Mouse (Mus musculus) hematopoietic stem cell, adult 5-6 weeks (primary cell): Measurements from ENCODE around the gene Atp8a1. TPM values are rescaled to one million over a fixed set of nuclear protein-coding genes. Genes with fewer than 3 reads are reported as not detected.

Experiments
- ATAC-seq, 2 experiments: fragments of 125-278 bp in 1 of 2; replicated peaks in 1 of 2; 2 replicates each; pipeline ENCODE4 v1.8.0; 2016 to 2017; ENCODE audit warnings: inconsistent platforms in 2 of 2, mild to moderate bottlenecking in 2 of 2, moderate number of reproducible peaks in 2 of 2, low read depth in 1 of 2, moderate TSS enrichment in 1 of 2; ENCODE audit not compliant: low FRiP score in 2 of 2, poor library complexity in 2 of 2, severe bottlenecking in 2 of 2, insufficient read depth in 1 of 2, low TSS enrichment in 1 of 2
- total RNA-seq: library from RNA; stranded (forward); fragments of 172-1452, 232-1000 nt; gene quantifications from 2 replicates; pipeline ENCODE4 v1.2.3, GENCODE M21; 2017

The Atp8a1 gene
- total RNA-seq, 1 experiment from 2014 or later: 68.4 TPM

DNA sequence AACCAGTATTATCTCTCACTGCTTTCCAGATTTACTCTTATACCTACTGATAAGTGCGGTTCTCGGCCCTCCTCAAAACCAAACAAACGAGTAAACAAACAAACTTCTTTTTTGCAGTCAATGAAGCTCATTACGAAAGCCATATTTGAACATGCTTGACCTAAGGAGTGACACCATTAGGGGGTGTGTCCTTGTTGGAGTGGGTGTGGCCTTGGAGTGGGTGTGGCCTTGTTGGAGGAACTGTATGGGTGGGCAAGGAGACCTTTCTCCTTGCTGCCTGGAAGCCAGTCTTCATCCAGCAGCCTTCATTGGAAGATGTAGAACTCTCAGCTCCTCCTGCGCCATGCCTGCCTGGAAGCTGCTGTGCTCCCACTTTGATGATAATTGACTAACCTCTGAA, 13.4 kb downstream of the Atp8a1 start:
- no peak for ATAC-seq

DNA sequence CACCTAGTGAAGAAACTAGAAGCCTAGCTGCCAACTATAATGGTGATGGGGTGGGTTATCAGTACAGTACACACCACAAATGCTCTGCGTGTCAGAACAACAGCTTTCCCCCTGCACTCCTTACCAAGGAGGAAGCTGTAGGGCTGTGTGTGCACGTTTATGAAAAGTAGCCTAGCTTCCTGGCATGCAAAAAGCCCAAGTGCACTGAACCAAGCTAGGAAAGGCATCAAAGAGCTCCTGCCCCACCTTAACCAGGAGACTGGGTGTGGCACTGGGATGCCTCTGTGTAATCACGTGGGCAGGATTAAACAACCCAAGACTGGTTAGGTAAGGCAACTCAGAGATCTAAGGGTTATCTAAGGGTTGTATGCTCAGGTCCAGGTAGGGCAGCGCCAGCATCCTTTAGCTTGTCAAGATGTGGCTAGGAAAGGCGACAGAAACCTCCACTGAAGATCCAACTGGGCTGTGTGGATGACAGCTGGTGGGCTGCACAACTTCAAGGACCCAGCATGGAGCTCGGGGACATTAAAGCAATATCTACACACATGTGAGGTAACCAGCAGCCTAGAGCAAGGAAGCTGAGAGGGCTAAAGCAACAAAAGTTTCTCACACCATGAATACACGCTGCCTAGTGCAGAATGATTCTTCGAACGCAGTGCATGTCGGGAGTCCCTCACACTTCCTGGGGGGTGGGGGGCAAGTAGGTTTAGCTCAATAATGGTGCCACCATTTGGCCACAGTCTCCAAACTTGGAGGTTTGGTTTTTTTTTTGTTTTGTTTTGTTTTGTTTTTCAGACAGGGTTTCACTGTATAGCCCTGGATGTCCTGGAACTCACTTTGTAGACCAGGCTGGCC, 15.7 kb downstream of the Atp8a1 start:
- ATAC-seq: peak; percentile 74 to 78; a peak in 3 of 4 replicates

- ATAC-seq: no peak
Measured at GRCm38 (mm10) chr5:67828356-67828755, 18.9 kb downstream of the Atp8a1 start.

- no peak for ATAC-seq
Measured at GRCm38 (mm10) chr5:67826935-67827334, 20.3 kb downstream of the Atp8a1 start.

DNA sequence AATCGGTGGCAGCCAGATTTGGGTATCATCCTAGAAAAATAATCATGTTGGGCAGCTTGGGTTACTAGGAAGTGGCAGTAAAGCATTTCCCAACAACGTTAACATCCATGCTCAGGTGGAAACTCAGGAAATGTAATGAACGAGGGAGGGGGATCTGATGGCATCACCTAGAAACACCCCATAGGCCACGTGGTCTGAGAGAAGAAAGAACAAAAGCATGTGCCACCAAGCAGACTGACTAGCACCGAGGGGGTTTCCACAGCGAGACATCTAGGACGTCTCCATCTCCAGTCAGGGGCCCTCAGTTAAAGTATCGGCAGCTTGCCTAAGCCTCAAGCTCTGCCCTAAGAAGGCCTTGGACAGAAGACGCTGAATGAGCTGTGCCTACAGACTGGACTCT, 21.0 kb downstream of the Atp8a1 start:
- no peak for ATAC-seq

DNA sequence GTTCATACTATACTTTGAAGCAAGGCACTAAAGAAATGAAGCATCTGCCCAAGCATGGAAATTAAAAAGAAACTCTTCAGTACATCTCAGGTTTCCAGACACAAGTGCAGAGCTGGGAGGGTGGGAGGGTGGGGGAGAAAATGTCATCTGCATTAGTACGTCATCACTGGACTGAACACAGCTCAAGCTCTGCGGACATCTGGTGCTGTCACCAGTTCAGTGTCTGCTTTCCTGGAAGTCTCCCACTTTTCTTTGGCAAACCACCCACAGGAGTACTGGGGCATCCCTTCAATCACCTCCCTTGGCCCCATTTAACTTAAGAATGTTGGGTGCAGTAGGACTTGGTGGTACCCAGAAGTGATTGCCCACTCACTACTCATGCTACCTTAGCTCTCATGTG, 22.6 kb downstream of the Atp8a1 start:
- ATAC-seq: no peak

- peak in 1 of 2 experiments; percentile 25; a peak in 1 of 4 replicates for ATAC-seq
Measured at GRCm38 (mm10) chr5:67823771-67824170, 23.5 kb downstream of the Atp8a1 start.

GRCm38 (mm10) chr5:67822619-67823018, 24.6 kb downstream of the Atp8a1 start:
- ATAC-seq: no peak

DNA sequence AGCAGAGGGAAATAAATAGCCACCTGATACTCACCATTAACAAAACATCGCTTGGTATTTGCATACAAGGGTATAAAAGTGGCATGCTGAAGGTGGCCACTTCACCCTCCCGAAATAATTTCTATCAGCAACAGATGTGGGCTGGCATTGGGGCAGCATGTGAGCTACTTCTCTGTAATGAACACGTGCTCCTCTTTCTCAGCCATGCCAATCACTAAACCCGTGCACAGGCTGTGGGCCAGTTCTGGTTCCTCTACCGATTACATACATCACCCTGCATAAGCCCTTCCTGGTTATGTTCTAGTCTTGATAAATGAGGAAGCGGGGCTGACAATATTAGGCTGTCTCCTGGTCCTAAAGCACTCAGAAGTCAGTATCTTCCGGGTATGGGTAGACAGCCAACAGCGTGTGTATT, 25.2 kb downstream of the Atp8a1 start:
- ATAC-seq: peak; percentile 82 to 90

DNA sequence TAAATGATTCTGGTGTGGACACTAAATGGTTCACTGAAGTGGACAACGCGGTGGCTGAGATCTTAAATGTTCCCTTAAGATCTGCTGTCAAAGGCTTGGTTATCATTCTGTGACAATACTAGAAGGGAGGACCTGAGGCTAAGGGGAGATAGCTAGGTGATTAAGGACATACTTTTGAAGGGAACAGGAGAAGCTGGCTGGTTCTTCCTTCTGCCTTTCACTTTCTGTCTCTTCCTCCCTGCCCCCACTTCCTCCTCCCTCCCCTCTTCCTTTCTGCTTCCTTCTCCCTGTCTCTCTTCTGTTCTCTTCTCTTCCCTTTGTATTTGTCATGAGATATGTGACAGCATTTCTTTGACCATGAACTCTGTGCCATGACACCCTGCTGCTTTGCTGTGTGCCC, 26.0 kb downstream of the Atp8a1 start:
- ATAC-seq: no peak

DNA sequence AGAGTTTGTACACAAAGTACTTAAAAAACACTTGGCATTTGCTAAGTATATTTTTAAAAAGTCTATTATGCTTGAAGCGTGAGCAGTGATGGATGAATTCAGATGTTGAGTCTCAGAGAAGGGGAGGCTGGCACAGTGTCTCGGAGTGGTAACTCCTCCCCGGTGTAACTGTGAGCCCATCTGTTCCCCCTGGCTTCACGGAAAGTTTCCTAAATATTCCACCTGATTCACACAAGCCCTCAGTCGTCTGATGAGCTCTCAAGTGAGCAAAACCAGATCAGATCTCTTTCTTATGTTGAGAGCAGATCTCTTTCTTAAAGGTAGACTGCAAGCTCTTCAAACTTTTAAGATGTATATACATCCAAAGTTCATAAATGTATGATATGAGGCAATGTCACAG, 27.8 kb downstream of the Atp8a1 start:
- ATAC-seq: no peak

DNA sequence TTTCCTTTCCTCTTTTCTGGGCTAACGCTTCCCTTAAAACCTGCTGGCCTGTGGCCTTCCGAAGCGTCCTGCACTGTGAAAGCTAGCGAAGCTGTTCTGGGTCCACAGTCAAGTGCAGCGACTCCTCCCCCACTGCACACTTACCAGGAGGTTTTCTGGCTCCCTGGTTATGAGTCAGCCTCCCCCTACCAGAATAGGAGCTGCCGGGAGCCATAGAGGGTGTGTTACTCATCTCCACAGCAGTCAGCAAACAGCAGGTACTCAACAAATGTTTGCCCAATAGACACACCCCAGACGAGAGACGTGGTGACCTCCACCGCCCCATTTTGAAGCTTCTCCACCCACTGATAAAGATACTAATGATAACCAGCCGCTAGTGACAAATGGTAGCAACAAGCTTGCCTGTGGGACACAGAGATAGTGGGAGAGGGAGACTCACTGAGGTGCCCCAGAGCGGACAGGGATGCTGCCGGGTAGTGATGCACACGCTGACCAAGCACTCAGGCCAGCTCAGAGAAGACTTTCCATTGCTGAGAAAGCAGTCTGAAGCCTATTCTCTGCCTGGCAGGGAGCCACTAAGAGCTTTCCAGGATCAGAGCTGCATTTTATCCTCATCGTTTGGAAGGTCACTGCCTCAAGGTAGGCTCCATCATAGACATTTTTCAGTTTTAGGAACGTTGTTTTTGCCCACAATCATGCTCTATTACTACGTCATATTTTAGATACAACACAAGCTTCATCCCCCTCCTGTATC, 31.5 kb downstream of the Atp8a1 start:
- ATAC-seq: peak; percentile 48 to 52

DNA sequence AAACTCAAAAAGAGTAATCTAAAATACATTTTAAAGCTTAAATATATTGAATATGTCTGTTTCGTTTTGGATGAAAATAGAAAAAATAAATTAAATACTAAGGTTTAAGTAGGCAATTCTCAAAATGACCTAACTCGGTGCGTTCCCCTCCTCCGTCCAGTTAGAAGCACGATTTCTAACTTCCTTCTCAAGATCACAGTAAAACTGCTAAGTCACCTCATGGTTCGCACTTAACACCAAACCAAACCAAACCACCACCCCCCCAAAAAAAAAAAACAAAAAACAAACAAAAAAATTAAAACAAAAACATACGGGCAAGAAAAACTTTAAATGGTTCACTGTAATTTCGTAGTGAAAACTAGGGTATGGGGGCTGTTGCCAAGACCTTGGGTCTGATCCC, 32.2 kb downstream of the Atp8a1 start:
- peak; percentile 27 to 68; a peak in 3 of 4 replicates for ATAC-seq

DNA sequence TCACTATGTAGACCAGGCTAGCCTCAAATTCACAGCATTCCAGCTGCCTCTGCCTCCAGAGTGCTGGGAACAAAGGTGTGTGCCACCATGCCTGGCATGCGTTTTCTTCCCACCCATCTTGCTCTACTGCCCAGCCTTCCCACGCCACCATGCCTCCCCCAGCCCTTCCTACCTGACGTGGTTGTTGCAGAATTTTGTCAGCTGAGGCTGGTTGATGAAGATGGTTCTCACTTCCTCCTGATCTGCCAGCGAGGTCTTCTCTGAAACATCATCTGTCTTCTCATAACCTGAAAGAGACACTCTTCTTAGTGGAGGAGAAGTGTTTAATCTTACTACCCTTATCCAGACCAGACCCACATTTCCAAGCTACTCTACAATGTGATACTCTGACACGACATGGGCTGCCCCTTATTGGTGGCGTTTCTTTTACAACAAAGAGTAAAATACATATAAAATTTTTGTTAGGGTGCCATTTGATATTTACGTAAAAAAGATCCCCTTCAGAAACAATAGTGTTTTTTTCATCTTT, 32.7 kb downstream of the Atp8a1 start:
- no peak for ATAC-seq

DNA sequence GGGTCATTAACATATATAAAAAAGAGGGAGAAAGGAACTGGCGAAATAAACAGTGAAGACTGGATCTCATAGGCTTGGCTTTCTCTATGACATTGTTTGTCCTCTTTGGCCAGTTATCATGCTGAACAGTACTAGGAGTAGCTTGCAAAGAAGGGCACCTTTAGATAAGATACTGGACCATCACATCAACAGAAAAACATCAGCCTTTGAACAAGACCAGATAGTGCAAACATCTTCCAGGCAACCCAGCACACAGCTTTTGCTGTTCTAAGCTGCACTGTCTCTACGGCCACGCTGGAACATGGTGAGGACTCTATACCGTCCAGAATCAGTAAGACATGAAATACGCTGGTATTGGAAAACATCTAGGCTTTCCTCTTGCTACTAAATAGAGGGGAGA, 33.9 kb downstream of the Atp8a1 start:
- ATAC-seq: no peak

- 0 out of 4 replicates have a peak, but pooled peaks of 1 of the 2 experiments have one; percentile 20 for ATAC-seq
Measured at GRCm38 (mm10) chr5:67802174-67803030, 44.8 kb downstream of the Atp8a1 start.

DNA sequence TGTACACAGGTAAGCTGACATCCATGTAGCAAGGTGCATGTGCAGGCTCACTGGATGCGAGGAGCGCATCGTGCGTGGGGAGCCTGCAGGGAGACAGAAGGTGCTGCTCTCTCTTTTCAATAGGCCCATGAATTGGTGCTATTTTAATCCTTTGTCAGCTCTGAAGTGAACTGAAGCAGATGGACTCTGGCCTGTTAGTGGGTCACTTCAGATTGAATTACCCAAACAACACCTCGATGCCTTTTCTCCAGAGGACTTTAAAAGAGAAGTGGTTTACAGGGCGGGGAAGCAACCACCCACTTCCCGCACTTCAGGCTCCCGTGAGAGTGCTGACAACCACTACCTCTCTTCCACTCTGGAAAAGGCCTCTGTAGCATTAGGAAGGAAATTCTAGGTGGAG, 46.4 kb downstream of the Atp8a1 start:
- ATAC-seq: no peak
